Mouse (Mus musculus) cerebellum, postnatal 14 days (tissue): ENCODE measurements at regions not wholly inside any gene's neighbourhood (a gene's known extent, or its start where the extent isn't known, plus 50 kb on each side); places are given as distances from the start of the nearest gene placed in this dataset.

ENCODE experiments used
- DNase-seq, 2 experiments: peaks; one replicate each; pipeline ENCODE4 v3.0.0; 2021; ENCODE audit warnings: mixed read lengths in 2 of 2

GRCm38 (mm10) chr19:49019426-49019825 lies 813.6 kb downstream of the Sorcs3 start:
- peak in 1 of 2 experiments; percentile 16 for DNase-seq
